Mouse (Mus musculus): ENCODE results near the gene Ttll11.
A peak's percentile ranks its signal among the peaks of the same experiment; 100 is the strongest.

Gene Ttll11

DNA sequence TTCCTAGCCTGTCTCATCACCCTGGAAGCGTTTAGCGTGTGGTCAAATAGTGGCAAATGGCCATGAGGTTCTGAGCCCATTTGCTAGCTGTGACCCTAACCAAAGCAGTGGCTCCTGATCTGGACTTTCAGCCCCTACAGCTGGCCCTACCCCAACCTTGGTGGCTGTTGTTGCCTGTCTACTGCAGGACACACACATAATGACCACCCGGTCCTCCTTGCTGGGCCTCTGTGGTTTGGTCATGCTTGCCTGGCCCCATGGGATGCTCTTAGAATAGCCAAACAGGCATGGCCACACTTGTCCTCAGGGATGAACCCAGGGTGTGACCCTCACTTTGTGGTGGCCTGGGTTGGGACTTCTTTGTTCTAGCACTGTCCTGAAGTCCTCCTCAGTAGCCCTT lies 80.0 kb downstream of the Ttll11 start:
- DNase-seq (ENCODE audit: extremely low spot score): no peak

DNA sequence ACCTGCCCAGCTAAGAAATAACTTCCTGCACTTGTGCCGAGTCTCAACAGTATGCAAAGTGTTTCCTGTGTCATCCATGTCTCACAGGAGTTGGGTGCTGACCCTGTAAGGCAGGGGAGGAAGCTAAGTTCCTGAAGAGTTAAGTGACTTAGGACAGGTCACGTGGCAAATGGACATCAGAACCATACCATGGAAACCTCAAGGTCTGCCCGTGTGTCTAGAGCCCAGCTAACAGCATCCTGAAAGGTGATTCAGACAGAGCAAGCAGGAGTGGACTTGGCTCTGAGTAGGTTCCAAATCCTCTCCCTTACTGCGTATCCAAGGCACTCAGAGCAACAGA lies 80.6 kb downstream of the Ttll11 start:
- DNase-seq (ENCODE audit: extremely low spot score): no peak

DNA sequence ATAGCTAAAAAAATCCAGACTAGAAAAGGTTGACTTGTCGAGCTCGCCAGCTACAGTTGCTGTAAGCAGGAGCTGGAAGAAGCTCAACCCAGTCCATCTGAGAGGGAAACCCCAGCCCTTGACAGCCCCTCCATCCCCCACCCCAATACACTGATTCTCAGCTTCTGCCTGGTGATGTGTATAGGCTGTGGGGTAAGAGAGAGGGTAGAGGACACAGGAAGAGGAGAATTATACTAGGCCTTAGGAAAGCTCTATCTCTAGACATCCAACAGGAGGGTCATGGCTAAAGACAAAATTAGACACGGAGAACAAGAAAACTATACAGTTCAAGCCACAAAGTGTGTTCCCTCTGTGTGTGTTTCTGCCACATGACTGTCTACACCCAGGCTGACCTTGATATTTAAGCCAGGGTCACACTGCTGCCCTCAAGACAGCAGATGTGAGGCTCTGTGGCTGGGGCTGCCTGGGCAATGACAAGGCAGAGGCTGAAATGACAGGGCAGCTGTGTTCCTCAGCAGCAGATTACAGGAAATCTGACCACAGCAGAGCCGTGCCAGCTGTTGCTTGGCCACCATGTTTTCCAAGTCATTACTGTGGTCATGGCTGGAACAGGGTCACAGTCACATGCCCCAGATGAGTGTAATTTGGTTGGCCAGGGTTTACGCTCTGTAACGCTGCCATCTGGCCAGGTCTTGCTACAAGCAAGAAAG lies 81.1 kb downstream of the Ttll11 start:
- DNase-seq (ENCODE audit: extremely low spot score): no peak

DNA sequence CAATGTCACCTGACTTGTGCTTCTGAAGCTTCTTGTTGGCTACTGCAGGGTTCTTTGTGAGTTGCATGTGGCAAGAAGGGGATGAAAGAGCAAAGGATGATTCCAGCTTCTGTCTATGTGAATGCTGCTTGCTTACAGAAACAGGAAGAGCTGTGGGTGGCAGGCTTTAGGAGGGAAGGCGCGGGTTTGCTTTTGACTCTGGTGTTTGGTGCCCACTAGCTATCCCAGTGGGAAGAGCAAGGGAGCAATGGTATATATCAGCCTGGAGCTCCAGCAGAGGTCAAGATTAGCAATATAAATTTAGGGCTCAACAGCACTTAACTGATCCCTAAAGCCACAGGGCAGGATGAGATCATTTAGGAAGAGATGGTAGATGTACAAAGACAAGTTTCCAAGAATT lies 82.6 kb downstream of the Ttll11 start:
- no peak for DNase-seq (ENCODE audit: extremely low spot score)

DNA sequence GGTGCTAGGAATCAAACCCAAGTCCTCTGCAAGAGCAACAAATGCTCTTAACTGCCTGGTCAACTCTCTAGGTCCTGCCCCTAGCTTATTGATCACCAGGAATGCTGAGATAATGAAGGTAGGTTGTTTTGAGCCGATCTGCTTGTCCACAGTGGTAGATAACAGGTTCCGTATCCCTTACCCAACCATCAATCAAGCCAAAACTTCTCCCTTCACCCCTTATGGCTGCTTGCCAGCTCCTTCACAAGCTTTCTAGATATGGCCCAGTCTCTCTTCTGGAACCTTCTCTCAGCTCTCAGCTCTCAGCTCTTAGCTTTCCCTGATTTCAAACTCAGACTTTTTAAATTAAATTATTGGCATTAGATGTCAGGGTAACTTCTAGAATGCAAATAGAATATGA lies 85.2 kb downstream of the Ttll11 start:
- no peak for DNase-seq (ENCODE audit: extremely low spot score)

DNA sequence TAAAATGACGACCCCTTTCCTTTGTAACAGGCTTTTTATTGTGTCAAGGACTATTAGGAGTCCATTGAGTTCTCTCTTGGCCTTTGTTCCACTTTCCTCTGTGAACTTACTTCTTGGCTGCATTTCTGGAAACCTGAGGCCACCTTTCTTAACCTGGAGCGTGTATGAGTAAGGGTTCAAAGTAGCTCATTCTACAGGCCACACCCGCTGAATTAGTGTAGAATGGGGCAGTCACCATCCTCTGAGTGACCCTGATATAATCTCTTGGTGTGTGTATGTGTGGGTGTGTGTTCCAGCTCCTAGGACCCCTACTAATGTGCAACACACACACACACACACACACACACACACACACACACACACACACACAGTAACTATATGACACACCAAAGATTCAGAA lies 89.1 kb downstream of the Ttll11 start:
- DNase-seq (ENCODE audit: extremely low spot score): no peak

DNA sequence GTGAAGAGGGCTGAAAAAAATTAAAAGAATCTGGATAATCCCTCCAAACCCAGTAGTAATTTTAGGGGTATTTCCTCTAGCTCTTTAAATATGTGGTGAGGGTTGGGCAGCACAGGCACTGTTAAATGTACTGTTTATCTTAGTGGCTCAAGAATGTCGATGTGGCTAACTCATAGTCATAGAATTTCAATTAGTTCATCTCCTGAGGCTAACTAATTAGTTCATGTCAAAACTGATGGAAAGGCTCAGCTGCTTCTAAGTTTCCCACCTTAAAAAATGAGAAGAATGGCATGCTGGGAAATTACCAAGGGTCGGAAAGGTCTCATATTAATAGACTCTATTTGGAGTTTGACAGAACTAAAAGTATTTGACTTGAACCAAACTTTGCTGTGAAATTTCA lies 89.9 kb downstream of the Ttll11 start:
- DNase-seq (ENCODE audit: extremely low spot score): no peak

DNA sequence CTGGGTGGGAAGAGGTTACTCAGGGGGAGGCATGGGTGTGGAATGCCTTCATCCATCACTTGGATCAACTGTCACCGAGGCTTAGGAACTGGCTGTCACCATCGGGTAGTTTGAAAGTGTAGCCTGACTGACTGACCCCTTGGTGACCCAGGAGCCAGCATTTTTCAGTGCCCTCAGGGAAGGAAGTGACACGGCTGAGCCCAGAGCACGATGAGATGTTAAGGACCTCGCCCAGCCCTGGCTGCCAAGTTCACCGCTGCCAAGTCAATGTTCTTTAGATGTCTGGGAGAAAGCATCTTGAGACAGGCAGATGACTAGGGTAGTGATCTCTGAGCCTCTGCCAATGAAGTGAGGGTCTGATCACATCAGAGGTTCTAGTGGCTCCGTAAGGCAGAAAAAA lies 95.4 kb downstream of the Ttll11 start:
- peak; percentile 14 for DNase-seq (ENCODE audit: extremely low spot score)

DNA sequence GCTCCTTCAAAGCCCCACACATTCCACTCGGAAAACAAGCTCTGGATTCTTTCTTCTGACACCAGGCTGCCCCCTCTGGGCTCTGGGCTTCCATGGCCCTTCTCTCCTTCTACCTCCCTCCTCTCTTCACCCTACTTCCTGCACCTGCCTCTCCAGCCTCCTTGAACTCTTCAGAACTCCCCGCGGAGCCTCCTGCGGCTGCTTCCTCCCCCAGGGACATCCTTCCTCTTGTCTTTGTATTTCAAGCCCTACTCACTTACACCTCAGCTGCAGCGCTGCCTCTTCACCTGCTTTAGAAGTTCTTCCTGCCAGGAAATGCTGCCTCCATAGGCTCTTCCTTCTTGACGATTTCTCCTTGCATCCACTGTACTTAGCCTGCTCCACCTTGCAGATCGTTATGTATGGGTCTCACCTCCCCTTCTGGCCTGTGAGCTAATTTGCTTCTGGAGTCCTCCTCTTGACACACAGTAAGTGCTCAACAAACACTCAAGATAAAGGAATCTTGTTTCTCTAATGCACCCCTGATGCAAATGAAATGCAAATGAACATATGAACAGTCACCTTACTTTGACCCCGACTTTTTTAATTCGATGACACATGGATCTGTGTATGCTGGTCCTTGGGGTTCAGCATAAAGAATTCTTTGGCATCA lies 97.3 kb downstream of the Ttll11 start:
- DNase-seq (ENCODE audit: extremely low spot score): no peak

DNA sequence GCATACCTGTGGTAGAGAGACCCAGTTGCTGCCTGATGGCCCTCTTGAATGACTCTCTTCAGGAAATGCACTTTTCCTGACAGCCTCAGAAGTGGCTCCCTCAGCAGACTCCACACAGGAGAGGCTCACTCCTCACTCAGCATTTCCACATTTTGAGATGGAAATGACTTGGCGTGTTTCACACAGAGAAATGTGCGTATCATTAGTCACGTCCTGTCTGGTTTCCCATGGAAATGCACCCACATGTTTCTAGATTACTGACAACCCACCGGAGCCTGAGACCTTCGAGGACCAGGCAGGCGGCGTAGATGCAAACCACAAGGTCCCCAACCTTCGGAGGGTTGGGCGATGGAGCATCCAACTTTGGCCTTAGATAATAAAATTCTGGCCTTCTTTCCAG lies 97.8 kb downstream of the Ttll11 start:
- DNase-seq (ENCODE audit: extremely low spot score): no peak

DNA sequence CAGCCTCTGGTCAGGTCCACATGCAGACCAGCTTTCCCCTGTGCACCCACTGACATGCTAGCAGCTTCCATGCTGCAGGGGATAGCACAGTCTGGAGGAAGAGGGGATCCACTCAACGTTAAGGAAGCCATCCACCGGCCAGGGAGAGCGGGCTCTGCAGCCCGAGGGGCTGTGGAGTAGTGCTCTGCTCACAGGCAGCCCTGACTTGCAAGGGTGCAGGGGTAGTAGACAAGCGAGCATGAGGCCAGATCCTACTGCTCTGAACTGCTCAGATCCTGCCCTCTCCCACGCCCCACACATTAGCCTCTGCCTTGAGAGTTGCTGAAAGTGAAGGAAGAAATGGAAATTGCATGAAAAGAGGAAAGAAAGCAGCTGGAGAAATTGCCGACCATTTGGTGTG lies 99.4 kb downstream of the Ttll11 start:
- no peak for DNase-seq (ENCODE audit: extremely low spot score)

DNA sequence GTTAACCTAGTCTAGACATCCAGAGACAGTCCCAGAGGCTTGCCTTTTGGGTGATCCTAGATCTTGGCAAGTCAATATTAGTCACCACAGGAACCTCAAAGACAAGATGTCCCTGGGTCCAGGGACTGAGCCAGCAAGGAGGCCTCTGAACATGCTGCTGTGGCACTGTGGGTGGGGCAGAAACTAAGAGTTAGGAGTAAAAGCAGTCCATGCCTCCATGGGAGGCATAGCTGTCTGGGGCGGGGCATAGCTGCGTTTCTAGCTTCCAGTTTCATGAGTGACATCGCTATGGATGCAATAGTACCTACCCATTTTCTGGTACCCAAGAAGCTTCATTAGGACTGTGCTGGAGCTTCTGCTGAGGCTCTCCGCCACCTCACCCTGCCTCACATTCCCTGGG lies 99.8 kb downstream of the Ttll11 start:
- no peak for DNase-seq (ENCODE audit: extremely low spot score)

DNA sequence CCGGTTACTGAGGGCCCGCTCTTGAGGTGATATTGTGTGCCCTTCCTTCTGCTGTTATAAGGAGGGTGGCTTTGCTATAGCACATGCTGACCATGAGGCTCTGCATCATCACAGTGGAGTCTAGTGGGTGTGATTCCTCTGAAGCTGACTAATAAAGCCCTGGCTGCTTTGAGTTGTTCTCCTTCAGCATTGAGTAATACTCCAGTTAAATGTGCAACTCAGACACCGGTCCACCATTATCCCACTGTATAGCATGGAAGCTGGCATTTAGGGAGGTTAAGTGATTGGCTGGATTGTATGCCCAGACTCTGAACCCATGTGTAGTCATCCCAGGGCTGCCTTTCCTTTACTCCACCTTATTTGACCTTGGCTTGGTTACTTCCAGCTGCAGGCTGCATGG lies 101.2 kb downstream of the Ttll11 start:
- DNase-seq (ENCODE audit: extremely low spot score): no peak

DNA sequence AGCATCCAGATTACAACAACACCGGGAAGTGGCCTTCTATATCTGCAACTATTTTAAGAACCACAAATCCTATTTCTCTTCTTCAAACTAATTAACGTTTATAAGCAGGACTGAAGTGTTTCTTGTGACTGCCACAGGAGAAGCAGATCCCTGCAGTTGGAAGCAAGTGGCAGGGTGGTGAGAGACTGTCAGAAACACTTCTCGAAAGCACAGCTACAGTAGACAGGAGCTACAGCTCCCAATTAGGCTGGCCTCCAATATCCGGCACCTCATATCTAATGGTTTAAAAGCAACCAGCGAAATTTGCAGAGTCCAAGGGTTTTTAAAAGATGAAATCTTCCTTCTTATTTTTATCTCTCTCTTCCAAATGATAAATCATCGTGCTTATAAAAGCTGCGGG lies 104.1 kb downstream of the Ttll11 start:
- DNase-seq (ENCODE audit: extremely low spot score): no peak

DNA sequence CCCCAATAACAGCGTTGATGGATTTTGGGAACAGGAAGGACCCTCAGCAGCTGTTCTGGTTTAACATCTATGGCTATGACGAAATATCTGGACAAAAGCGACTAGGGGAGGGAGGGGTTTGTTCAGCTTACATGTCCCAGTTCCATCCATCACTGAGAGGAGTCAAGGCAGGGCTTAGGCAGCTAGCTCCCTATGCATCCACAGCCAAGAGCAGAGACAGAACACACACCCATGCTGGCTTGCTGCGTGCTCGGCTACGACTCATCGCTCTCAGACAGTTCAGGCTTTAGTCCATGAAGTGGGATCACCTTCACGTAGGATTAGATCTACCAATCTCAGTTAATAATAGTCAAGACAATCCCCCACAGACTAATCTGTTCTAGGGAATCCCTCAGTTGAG lies 105.3 kb downstream of the Ttll11 start:
- no peak for DNase-seq (ENCODE audit: extremely low spot score)

DNA sequence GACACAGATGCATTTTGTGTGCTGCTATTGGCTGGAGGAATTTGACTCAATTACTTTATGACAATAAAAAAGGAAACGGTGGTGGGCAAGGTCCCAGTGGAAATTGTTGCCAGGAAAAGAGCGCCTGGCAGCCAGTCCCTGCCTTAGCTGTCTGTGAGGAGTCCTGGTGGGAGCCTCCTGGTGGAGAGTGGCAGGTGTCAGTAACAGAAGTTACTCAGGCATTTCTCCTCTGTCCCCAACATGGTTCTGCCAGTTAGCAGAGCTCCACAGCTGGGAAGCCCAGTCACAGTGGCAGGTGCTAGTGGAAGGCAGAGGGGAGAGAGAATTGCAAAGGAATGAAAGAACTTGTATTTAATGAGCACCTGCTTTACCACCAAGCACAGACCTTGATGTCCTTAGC lies 110.5 kb downstream of the Ttll11 start:
- DNase-seq (ENCODE audit: extremely low spot score): no peak

DNA sequence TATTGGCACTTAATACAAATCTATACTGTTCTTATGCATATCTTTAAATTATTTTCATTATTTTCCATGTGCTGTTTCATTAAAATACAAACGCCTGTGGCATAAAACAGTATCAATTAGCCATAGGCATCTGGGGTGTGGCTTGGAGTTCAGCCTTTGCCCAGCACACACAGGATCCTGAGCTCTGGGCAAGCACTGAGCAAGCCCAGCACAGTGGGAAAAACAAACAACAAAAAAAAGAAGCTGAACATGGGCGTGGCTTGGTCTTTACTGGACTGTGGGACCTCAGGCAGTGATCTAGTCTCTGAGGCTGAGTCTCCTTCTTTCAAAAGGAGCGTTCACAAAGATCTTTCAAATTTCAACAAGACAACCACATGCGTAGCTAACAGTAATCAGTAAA lies 116.4 kb downstream of the Ttll11 start:
- no peak for DNase-seq (ENCODE audit: extremely low spot score)

DNA sequence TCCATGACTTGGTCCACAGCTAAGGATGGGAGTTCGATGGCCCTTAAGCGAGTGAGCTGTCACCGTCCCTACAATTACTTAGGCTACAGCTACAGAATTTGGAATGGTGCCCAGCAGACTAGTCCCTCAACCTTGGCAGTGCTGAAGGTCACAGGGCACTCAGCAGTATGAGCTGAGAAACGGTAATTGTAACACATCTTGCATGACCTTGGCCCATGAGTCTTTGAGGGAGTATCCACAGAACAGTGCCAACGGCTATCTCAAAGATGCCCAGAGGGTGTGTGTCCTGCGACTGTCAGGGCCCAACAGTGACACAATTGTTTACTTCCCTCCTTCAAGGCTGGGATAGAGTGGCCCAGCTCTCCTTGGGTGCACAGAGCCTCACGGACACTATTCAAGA lies 118.5 kb downstream of the Ttll11 start:
- no peak for DNase-seq (ENCODE audit: extremely low spot score)

DNA sequence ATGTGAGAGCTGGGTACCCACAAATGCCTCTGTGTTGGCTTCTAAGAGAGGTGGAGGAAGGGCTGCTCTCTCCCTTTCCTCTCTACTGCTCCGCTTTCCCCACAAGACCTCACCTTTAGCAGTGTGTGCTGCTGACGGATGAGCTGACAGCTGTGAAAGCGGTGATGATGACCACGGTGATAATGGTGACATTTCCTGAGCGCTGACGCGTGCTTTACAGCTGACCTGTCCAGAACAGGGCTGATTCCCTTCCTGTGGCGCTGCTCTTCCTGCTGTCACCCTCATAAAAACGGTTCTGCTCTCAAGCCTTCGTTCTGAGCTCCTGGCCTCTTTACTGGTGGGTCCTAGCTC lies 119.3 kb downstream of the Ttll11 start:
- no peak for DNase-seq (ENCODE audit: extremely low spot score)

DNA sequence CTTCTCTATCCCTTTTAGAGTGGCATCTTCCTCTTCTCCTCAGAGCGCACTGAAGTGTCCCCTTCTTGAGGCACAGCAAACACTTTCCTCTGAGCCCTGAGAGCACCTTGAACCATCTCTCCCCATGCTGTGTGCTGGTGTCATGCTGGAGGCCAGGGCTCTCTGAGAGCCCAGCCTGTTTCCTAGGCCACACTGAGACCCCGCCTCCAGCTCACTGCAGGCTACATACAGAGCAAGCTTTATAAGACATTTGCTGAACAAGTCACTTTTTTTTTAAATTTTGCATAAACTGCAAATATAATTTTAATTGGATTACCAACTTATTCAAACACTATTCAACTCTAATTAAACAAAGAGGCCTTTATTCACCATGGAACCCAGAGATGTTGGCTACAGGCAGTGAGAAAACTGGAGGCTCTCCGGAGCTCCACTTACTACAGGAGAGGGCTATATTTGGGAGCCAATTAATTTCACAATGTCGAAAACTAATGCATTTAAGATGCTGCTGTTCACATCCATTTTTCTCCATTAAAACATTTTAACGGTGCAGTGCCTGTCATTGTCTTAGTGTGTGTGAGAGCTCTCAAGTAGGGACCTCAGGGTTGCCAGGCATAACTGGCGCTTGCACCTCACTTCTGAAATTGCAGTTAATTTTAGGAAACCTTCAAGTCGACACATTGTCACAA lies 119.9 kb downstream of the Ttll11 start:
- no peak for DNase-seq (ENCODE audit: extremely low spot score)

DNA sequence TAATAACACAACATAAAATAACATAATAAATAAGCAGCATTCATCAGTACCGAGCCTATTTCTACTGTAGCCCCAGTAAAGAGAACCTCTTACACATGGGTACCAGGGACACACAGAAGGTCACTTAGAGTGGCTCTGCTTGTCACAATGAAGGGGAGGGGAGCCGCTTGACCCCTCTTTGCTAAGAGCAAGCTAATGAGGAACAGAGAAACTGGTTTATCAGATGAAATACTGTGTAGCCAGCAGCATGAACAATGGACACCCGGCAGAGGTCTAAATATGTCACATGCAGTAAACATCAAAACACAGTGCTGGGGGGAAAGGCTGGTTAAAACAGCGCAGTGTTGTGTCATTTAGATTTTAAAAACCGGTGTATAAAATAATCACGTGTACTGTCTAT lies 121.4 kb downstream of the Ttll11 start:
- DNase-seq (ENCODE audit: extremely low spot score): no peak

DNA sequence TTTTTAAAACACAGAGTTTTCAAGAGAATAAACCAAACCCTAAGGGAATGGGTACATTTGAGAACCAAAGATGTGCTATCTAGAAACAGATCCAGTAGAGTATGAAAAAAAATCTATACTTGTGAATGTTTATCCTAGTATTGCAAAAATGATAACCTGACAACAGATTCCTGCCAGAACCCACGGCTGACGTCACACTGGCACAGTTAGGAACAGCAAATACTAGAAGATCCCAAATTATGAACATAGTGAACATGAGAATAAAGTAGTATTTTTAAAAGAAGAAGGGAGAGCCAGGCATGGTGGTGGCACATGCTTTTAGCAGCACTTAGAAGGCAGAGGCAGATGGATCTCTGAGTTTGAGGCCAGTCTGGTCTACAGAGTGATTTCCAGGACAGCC lies 122.8 kb downstream of the Ttll11 start:
- DNase-seq (ENCODE audit: extremely low spot score): no peak

DNA sequence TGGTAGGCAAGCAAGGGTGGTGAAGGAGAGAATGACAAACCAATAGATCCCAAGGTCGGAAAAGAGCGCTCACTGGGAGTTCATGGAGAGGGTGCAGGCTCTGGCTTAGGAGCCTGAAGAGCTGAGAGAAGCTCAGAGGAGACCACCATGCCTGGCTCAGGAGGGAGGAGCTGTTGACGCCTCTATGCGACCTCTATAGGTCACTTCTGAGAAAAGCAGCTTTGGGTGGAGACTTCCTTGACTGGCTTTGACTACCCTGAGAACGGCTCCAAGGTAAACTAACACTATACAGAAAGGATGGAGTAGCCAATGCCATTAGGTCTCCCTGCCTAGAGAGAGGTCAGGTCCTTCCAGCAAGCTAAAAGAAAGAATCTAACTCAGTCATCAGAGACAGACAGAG lies 124.8 kb downstream of the Ttll11 start:
- peak; percentile 30 for DNase-seq (ENCODE audit: extremely low spot score)

DNA sequence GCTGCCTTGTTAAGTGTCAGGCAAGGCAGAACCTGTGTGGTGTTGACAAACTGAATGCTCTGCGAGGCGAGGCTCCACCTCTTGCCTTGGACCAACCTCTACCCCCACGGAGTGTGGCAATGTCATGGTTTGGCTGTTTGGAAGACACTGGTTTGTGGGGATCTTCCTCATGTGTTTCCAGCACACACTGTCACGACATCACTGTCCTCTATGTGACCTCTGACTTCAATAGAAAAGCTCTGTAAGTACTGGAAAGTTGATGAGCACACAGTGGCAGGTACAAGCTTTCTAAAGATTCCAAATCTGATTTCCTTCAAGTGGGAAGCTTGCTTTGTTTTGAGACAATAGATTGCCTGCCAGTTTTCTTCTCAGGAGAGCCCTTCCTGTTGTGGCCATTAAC lies 126.7 kb downstream of the Ttll11 start:
- no peak for DNase-seq (ENCODE audit: extremely low spot score)

Measured in embryo, embryonic 9.5 days (tissue).